Mouse (Mus musculus) CD8-positive naive resting alpha-beta T cell, adult 2 months (primary cell): ENCODE results near the gene Duox2.

Experiments used
- DNase-seq, 2 experiments: peaks; one replicate each; pipeline ENCODE4 v3.0.0; 2022; ENCODE audit warnings: low read depth in 2 of 2, low spot score in 2 of 2

The Duox2 gene

DNA sequence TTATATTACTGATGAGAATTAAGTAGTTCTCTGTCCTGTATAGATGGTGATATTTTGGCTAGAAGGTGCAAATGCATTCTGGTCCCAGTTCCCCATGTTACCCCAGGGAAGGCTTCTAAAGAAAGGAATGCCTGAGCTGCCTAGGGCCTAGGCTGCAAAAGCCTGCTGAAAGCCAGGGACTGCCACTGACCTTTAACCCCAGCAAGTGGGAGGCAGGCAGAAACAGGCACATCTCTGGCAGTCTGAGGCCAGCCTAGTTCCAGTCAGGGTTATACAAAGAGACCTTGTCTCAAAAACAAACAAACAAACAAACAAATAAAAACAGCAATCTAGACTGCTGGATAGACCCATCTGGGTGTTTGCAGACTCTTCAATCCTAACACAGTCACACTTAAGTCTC is 57.5 kb downstream of the Duox2 start:
- DNase-seq = no peak

- no peak for DNase-seq
Measured at GRCm38 (mm10) chr2:122237891-122238470, 60.3 kb downstream of the Duox2 start.

DNA sequence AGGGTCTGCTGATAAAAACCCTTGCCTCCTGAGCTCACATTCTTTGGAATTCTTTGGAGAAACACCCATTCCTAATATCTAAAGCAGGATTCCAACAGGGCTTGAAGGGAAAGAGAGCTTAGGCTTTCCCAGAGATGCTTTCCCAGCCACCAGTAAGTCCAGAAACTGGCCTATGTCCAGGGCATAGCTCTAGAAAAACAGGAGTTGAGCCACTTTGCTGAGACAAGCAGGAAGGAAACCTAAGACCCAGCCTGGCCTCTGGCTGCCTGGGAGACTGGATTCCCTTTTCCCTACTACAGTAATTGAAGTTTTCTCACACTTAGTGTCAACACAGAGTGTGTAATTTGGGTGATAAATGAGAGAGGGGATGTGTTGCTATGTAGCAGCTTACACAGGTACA is 61.9 kb downstream of the Duox2 start:
- no peak for DNase-seq

- no peak for DNase-seq
Measured at GRCm38 (mm10) chr2:122235425-122235824, 62.8 kb downstream of the Duox2 start.

DNA sequence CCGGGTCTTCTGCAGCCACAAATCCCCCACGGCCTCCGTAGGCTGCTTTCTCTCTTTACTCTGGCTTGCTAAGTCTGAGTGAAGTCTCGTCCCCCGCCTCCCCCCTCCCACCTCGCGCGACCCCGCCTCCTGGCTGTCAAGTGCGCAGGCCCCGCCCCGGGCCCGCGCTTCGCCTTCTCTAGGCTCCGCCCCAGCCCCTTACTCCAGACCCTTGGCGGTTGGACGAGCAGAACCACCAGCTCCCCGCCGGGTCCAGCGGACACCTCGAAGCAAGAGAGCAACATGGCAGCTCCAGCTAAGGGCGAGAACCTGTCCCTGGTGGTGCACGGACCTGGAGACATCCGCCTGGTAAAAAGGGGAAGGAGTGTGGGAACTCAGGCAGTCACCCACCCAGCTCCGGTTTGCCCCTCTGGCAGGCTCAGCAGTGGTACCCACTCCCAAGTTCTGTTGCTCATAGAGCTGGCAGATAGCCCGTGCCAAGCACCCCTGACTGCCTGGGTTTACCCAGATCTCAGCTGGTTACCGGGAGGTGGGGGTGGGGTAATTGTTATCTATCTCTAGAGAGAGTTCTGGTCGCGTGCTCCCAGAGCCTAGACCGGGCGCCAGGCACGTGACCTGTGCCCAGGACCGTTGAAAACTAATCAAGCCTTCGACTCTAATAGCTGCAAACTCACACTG is 63.5 kb downstream of the Duox2 start, which contains the start of gene Sord:
Gene Sord (plus strand): TSS at position 139 of the 678 bp plus-strand sequence.
- DNase-seq = peak; percentile 23 to 54

- no peak for DNase-seq
Measured at GRCm38 (mm10) chr2:122233759-122234557, 64.3 kb downstream of the Duox2 start.

DNA sequence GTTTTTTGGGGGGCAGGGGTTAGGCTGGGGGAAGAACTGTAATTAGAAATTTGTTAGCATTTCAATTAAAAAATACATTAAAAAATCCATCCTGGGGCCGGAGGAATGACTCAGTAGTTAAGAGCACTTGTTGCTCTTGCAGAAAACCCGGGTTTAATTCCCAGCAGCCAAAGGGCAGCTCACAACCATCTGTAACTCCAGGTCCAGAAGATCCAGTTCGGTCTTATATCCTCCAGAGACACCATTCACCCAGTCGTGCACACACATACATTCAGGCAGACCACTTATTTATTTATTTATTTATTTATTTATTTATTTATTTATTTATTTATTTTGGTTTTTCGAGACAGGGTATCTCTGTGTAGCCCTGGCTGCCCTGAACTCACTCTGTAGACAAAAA is 64.9 kb downstream of the Duox2 start:
- DNase-seq = no peak

- DNase-seq = no peak
Measured at GRCm38 (mm10) chr2:122231616-122232015, 66.6 kb downstream of the Duox2 start.

DNA sequence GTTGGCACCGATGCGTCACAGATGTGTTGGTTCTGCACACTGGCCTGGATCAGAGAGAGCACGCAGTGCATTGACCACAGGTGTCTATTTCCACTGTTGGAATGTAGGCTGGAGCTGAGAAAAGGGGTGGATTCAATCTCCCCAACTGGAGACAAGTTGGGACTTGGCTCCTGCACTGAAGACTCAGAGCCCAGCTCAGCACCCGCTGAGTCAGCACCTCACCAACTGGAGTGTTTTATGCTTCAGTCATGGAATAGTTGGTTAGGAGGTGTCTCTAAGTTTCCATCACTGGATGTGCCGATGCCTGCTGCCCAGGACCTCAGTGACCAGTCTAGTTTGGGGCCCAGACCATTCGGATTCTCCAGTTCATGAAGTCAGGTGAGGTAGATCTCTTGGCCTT is 67.9 kb downstream of the Duox2 start:
- DNase-seq = no peak
